Mouse (Mus musculus): ENCODE data around the gene Cd69.

Gene Cd69

DNA sequence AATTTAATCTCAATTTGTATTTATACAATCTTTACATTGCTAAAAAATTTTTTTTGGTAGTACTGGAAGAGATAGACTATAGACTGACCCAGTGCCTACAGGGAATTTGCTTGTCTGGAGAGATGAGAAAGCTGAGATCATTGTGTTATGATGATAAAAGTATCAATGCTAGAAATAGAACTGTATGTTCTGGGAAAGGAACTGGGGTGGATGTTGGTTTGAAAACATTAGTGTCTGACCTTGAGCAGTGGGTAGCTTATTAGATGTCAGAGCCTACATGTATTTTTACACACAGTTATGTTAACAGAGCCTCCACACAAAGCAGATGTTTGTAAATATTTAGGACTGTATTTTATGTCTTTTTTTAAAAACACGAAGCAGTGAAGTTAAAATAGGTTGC lies 51.1 kb downstream of the Cd69 start:
- no peak for DNase-seq (ENCODE audit: low spot score)

DNA sequence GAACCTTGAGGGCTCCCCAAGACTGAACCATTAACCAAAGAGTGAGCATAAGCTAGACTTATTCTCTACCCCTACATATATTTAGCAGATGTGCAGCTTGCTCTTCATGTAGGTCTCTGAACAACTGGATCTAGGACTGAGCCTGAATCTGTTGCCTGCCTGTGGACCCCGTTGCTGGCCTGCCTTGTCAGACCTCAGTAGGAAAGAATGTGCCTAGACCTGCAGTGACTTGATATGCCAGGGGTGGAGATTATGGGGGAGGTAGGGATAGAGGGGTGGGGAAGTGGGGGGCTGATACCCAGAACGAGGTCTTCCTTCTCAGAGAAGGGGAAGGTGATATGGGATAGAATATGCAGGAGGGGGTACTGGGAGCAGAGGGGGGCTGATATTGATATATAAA lies 51.6 kb downstream of the Cd69 start:
- DNase-seq (ENCODE audit: low spot score): no peak

DNA sequence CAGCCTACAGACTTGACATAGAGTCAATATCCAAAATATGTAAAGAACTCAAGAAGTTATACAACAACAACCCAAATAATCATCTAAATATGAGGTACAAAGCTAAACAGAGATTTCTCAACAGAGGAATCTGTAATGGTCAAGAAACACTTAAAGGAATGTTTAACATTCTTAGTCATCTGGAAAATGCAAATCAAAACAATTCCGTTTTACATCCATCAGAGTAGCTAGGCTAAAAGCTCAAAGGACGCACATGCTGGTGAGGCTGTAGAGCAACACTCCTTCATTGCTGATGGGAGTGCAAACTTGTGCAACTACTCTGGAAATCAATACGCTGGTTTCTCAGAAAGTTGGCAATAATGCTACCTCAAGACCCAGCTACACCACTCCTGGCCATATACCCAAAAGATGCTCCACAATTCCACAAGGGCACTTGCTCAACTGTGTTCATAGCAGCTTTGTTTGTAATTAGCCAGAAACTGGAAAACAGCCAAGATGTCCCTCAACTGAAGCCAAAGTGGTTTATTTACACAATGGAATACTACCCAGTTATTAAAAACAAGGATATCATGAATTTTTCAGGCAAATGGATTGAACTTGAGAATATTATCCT lies 52.9 kb downstream of the Cd69 start:
- DNase-seq (ENCODE audit: low spot score): no peak

DNA sequence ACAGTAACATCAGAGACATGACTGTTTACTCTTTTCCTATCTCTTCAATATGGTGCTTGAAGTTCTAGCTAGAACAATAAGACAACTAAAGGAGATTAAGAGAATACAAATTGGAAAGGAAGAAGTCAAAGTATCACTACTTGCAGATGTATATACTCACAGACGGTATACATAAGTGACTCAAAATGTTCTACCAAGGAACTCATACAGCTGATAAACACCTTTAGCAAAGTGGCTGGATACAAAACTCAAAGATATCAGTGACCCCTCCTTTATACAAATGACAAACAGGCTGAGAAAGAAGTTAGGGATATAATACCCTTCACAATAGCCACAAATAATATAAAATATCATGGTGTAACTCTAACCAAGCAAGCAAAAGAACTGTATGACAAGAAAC lies 54.2 kb downstream of the Cd69 start:
- no peak for DNase-seq (ENCODE audit: low spot score)

DNA sequence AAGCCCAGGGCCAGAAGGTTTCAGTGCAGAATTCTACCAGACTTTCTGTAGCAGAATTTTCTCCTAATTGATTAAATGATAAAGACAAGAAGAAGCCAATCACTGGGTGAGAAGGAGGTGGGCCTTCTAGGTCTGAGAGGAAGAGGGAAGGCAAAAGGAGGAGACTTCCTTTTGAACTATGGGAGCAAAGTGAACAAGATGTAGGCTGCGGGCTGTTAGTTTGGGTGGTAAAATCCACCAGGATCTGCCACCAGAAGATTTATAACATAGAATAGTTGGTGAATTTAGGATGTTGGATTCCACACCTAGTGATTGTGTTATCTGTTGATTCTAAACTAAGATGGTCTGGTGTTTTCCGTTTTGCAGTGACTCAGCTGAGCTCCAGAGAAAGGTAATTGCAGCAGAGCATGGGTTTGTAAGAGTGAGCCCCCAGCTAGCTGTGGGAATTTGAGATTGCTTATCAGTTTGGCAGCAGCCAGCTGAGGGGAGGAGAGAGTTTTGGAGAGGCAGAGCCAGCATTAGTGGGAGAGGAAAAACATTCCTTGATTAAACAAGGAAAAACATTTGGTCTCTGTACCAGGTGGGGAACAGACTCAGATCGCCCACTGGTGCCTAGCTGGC lies 55.2 kb downstream of the Cd69 start:
- no peak for DNase-seq (ENCODE audit: low spot score)

DNA sequence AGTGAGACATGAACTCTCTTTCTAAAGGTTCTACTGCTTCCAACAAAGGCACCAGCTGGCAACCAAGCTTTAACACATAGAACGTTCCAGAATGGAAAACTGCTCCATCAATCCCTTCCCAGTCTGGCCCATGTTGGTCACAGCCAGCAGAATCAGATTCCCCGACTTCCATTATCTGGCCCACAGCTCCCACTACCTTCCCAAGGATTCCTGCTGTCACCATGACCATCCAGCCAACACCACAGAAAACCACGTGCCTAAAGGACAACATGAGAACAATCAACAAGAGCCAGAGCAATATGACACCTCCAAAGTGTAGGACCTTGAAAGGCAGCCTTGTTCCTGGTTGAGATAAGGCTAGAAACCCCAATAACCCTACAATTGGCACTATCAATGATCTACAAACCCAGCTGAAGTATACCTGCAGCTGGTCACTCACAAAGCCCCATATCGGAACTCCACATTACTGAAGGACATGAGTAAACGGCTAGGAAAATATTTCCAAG lies 57.0 kb downstream of the Cd69 start:
- DNase-seq (ENCODE audit: low spot score): no peak

Measured in embryo, embryonic 10.5 days (tissue).